Mouse (Mus musculus): Measurements from ENCODE around the gene Acox1.

DNA sequence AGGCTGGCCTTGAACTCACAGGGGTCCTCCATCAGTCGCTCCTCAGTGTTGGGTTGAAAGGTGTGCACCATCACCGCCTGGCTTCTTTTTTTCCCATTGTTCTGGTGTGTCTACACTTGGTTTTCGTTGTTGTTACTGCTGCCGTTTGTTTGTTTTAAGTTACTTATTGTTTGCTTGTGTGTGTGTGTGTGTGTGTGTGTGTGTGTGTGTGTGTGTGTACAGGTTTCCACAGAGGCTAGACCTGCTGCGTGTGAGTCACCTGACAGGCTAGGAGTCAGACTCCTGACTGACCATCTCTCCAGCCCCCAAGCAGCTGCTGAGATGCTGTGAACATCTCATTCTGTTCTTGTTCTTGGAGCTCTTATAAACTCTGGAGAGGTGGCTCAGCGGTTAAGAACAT lies 14.0 kb upstream of the Acox1 start:
- TF ChIP-seq CTCF (IDR thresholded peaks at IDR 0.05; ENCODE audit: low read depth) (no peak), EP300 (optimal IDR thresholded peaks at IDR 0.05) (no peak)

Data from stomach, postnatal 0 days (tissue).